Mouse (Mus musculus): Measurements from ENCODE around the gene Kcnma1. TPM values are rescaled to one million over a fixed set of nuclear protein-coding genes. Genes with fewer than 3 reads are reported as not detected.

Kcnma1 gene
- polyA plus RNA-seq, 1 experiment from 2014 or later: 0.04 TPM

- Histone ChIP-seq H3K4me2 (ENCODE audit: low read depth, low read length) (no peak overlapping the region), H3K4me1 (ENCODE audit: insufficient read depth) (no peaks in the 10 kb centered on the region), H3K36me3 (replicated peaks; ENCODE audit: insufficient read depth, low read length) (no peaks in the 10 kb centered on the region), H3K27me3 (ENCODE audit: insufficient read depth, low read length) (no peaks in the 10 kb centered on the region), H3K27ac (ENCODE audit: low read depth) (no peak overlapping the region), H3K9me3 (ENCODE audit: low read length) (no peaks in the 10 kb centered on the region), H3K4me3 (ENCODE audit: low read depth, low read length) (no peak overlapping the region), H3K9ac (replicated peaks) (no peak overlapping the region)
- 77% methylated on average over 3 of the region's 3 CpGs for WGBS (ENCODE audit: insufficient replicate concordance)
- ATAC-seq (no peak), DNase-seq (no peak)
- TF ChIP-seq EP300 (IDR thresholded peaks at IDR 0.05; ENCODE audit: low read depth) (no peak), CTCF (IDR thresholded peaks at IDR 0.05; ENCODE audit: low read depth) (no peak)
Measured at GRCm38 (mm10) chr14:23650126-23650525, 364.2 kb downstream of the Kcnma1 start.

- DNase-seq (no peak), ATAC-seq (no peak)
- Histone ChIP-seq H3K9me3 (ENCODE audit: low read length) (no peaks in the 10 kb centered on the region), H3K27me3 (ENCODE audit: insufficient read depth, low read length) (no peaks in the 10 kb centered on the region), H3K36me3 (replicated peaks; ENCODE audit: insufficient read depth, low read length) (no peaks in the 10 kb centered on the region), H3K4me2 (ENCODE audit: low read depth, low read length) (no peak overlapping the region), H3K4me3 (ENCODE audit: low read depth, low read length) (no peak overlapping the region), H3K27ac (ENCODE audit: low read depth) (no peak overlapping the region), H3K9ac (replicated peaks) (no peak overlapping the region), H3K4me1 (ENCODE audit: insufficient read depth) (no peaks in the 10 kb centered on the region)
- 73% methylated on average over 9 of the region's 9 CpGs for WGBS (ENCODE audit: insufficient replicate concordance)
- TF ChIP-seq CTCF (IDR thresholded peaks at IDR 0.05; ENCODE audit: low read depth): no peak
- TF ChIP-seq EP300 (IDR thresholded peaks at IDR 0.05; ENCODE audit: low read depth): no peak
Measured at GRCm38 (mm10) chr14:23645361-23646063, 368.8 kb downstream of the Kcnma1 start.

GRCm38 (mm10) chr14:23643162-23643561 lies 371.1 kb downstream of the Kcnma1 start:
- Histone ChIP-seq H3K36me3 (replicated peaks; ENCODE audit: insufficient read depth, low read length) (no peaks in the 10 kb centered on the region), H3K9ac (replicated peaks) (no peak overlapping the region), H3K27ac (ENCODE audit: low read depth) (no peak overlapping the region), H3K27me3 (ENCODE audit: insufficient read depth, low read length) (no peaks in the 10 kb centered on the region), H3K4me1 (ENCODE audit: insufficient read depth) (no peaks in the 10 kb centered on the region), H3K4me2 (ENCODE audit: low read depth, low read length) (no peak overlapping the region), H3K9me3 (ENCODE audit: low read length) (no peaks in the 10 kb centered on the region), H3K4me3 (ENCODE audit: low read depth, low read length) (no peak overlapping the region)
- WGBS (ENCODE audit: insufficient replicate concordance): 73% methylated on average over 3 of the region's 3 CpGs
- DNase-seq (no peak), ATAC-seq (no peak)
- no peak for TF ChIP-seq CTCF (IDR thresholded peaks at IDR 0.05; ENCODE audit: low read depth)
- TF ChIP-seq EP300 (IDR thresholded peaks at IDR 0.05; ENCODE audit: low read depth): no peak

- Histone ChIP-seq H3K4me2 (ENCODE audit: low read depth, low read length) (no peak overlapping the region), H3K4me3 (ENCODE audit: low read depth, low read length) (no peak overlapping the region), H3K36me3 (replicated peaks; ENCODE audit: insufficient read depth, low read length) (no peaks in the 10 kb centered on the region), H3K27me3 (ENCODE audit: insufficient read depth, low read length) (no peaks in the 10 kb centered on the region), H3K27ac (ENCODE audit: low read depth) (no peak overlapping the region), H3K4me1 (ENCODE audit: insufficient read depth) (no peaks in the 10 kb centered on the region), H3K9ac (replicated peaks) (no peak overlapping the region), H3K9me3 (ENCODE audit: low read length) (no peaks in the 10 kb centered on the region)
- 28% methylated on average over 2 of the region's 2 CpGs for WGBS (ENCODE audit: insufficient replicate concordance)
- no peak for DNase-seq
- no peak for ATAC-seq
- TF ChIP-seq CTCF (IDR thresholded peaks at IDR 0.05; ENCODE audit: low read depth) (no peak), EP300 (IDR thresholded peaks at IDR 0.05; ENCODE audit: low read depth) (no peak)
Measured at GRCm38 (mm10) chr14:23640665-23641064, 373.6 kb downstream of the Kcnma1 start.

GRCm38 (mm10) chr14:23638078-23638695 lies 376.1 kb downstream of the Kcnma1 start:
- H3K27ac ChIP-seq (ENCODE audit: low read depth): no peak overlapping the region
- H3K4me3 ChIP-seq (ENCODE audit: low read depth, low read length): no peak overlapping the region
- ATAC-seq (no peak), DNase-seq (no peak)
- H3K36me3 ChIP-seq (replicated peaks; ENCODE audit: insufficient read depth, low read length): no peaks in the 10 kb centered on the region
- H3K4me1 ChIP-seq (ENCODE audit: insufficient read depth): no peaks in the 10 kb centered on the region
- H3K4me2 ChIP-seq (ENCODE audit: low read depth, low read length): no peak overlapping the region
- no peak overlapping the region for H3K9ac ChIP-seq (replicated peaks)
- TF ChIP-seq CTCF (IDR thresholded peaks at IDR 0.05; ENCODE audit: low read depth) (no peak), EP300 (IDR thresholded peaks at IDR 0.05; ENCODE audit: low read depth) (no peak)
- no peaks in the 10 kb centered on the region for H3K27me3 ChIP-seq (ENCODE audit: insufficient read depth, low read length)
- H3K9me3 ChIP-seq (ENCODE audit: low read length): no peaks in the 10 kb centered on the region
- 61% methylated on average over 3 of the region's 3 CpGs for WGBS (ENCODE audit: insufficient replicate concordance)

GRCm38 (mm10) chr14:23635903-23636302 lies 378.4 kb downstream of the Kcnma1 start:
- H3K4me1 ChIP-seq (ENCODE audit: insufficient read depth): no peaks in the 10 kb centered on the region
- no peak overlapping the region for H3K9ac ChIP-seq (replicated peaks)
- H3K4me3 ChIP-seq (ENCODE audit: low read depth, low read length): no peak overlapping the region
- H3K27ac ChIP-seq (ENCODE audit: low read depth): no peak overlapping the region
- no peak overlapping the region for H3K4me2 ChIP-seq (ENCODE audit: low read depth, low read length)
- TF ChIP-seq CTCF (IDR thresholded peaks at IDR 0.05; ENCODE audit: low read depth): no peak
- TF ChIP-seq EP300 (IDR thresholded peaks at IDR 0.05; ENCODE audit: low read depth): no peak
- WGBS (ENCODE audit: insufficient replicate concordance): 45% methylated on average over 4 of the region's 4 CpGs
- no peaks in the 10 kb centered on the region for H3K27me3 ChIP-seq (ENCODE audit: insufficient read depth, low read length)
- ATAC-seq (no peak), DNase-seq (no peak)
- no peaks in the 10 kb centered on the region for H3K9me3 ChIP-seq (ENCODE audit: low read length)
- H3K36me3 ChIP-seq (replicated peaks; ENCODE audit: insufficient read depth, low read length): no peaks in the 10 kb centered on the region
